Mouse (Mus musculus): ENCODE data around the gene Rpl13a. TPM values are rescaled to one million over a fixed set of nuclear protein-coding genes. Genes with fewer than 3 reads are reported as not detected.

The Rpl13a gene
- total and polyA plus RNA-seq, 3 experiments: 1,478 to 6,084 (median 2,356) TPM

DNA sequence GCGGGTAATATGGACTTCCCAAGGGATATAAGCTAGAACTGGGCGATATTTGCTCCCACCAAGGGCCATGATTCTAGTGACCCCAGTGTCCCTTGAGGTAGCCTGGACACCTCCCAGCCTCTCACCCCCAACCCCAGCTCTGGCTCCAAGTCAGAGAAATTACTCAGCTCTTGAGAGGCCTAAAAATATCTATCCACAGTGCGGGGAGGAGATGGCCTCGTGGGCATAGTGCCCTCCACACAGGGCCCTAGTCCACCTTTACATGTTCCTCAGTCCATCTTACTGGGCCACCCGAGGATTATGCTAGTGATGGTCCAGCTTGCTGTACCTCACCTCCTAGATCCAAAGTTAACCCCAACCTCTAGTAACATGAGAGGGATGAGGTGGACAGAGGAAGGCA lies 36.3 kb upstream of the Rpl13a start:
- Histone ChIP-seq H3K4me3 (ENCODE audit: low read depth, low read length) (no peak overlapping the region), H3K4me1 (ENCODE audit: insufficient read depth, low read depth, low read length) (peaks cover 31% of the 10 kb centered on the region), H3K36me3 (replicated peaks) (peaks cover 14% of the 10 kb centered on the region), H3K27me3 (ENCODE audit: insufficient read depth, low read length) (peaks cover 61% of the 10 kb centered on the region), H3K9me3 (replicated peaks) (peaks cover 12% of the 10 kb centered on the region)
- DNase-seq (ENCODE audit: low spot score): no peak
- no peak for ATAC-seq (ENCODE audit: extremely low read depth, insufficient number of reproducible peaks, low FRiP score, poor library complexity, severe bottlenecking)
- TF ChIP-seq POLR2AphosphoS5 (IDR thresholded peaks at IDR 0.05; ENCODE audit: insufficient replicate concordance, low read depth, low read length) (no peak), TAL1 (conservative IDR thresholded peaks at IDR 0.05; ENCODE audit: low read depth, low read length) (no peak), CTCF (IDR thresholded peaks at IDR 0.05; ENCODE audit: low read depth, low read length) (no peak), GATA1 (IDR thresholded peaks at IDR 0.05; ENCODE audit: borderline replicate concordance, low read length) (no peak), GATA2 (IDR thresholded peaks at IDR 0.05; ENCODE audit: borderline replicate concordance, low read depth, low read length) (no peak)

DNA sequence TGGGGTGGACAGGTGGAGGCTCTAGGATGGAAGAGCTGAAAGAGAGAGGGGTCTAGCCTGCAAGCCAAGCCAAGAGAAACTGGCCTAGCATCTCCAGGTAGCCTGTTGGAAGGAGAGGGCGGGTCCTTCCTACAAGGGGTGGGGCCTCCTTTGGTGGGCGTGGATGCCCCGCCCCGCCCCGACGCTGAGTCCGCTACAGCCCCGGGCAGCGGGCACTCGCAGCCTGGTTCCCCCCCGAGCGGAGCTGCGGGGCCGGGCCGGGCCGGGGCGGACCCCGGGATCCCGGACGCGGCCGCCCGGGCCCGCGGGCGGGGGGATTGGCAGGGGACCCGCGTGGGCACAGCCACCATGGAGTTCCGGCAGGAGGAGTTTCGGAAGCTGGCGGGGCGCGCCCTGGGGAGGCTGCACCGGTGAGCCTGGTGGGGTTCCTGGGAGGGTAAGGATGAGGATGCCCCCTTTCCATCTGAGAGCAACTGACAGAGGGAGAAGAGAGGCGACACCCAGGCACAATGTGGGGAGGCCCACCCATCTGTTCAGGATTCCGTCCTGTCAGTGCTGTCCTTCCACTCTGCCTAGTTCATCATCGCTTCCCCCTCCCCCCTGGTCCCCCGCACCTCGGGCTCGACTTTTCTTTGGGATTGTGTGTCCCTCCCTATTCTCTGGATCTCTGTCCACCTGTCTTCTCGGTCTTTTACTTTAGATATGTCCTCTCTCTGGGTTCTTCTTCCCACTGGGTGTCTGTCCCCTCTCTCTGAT lies 35.4 kb upstream of the Rpl13a start, which contains the start of gene Slc17a7:
Gene Slc17a7, plus strand, starts transcription at position 215 of the 756 bp plus-strand sequence.
- Histone ChIP-seq H3K27me3 (ENCODE audit: insufficient read depth, low read length) (peaks cover 61% of the 10 kb centered on the region), H3K9me3 (replicated peaks) (peaks cover 5% of the 10 kb centered on the region), H3K4me3 (ENCODE audit: low read depth, low read length) (peak within 1 kb of the TSS; percentile 60), H3K4me1 (ENCODE audit: insufficient read depth, low read depth, low read length) (peaks cover 31% of the 10 kb centered on the region), H3K36me3 (replicated peaks) (peaks cover 23% of the 10 kb centered on the region)
- no peak for TF ChIP-seq POLR2AphosphoS5 (IDR thresholded peaks at IDR 0.05; ENCODE audit: insufficient replicate concordance, low read depth, low read length)
- TF ChIP-seq TAL1 (conservative IDR thresholded peaks at IDR 0.05; ENCODE audit: low read depth, low read length): no peak
- TF ChIP-seq GATA1 (IDR thresholded peaks at IDR 0.05; ENCODE audit: borderline replicate concordance, low read length): no peak
- TF ChIP-seq GATA2 (IDR thresholded peaks at IDR 0.05; ENCODE audit: borderline replicate concordance, low read depth, low read length): no peak
- TF ChIP-seq CTCF (IDR thresholded peaks at IDR 0.05; ENCODE audit: low read depth, low read length): no peak
- ATAC-seq (ENCODE audit: extremely low read depth, insufficient number of reproducible peaks, low FRiP score, poor library complexity, severe bottlenecking): no peak
- no peak for DNase-seq (ENCODE audit: low spot score)

DNA sequence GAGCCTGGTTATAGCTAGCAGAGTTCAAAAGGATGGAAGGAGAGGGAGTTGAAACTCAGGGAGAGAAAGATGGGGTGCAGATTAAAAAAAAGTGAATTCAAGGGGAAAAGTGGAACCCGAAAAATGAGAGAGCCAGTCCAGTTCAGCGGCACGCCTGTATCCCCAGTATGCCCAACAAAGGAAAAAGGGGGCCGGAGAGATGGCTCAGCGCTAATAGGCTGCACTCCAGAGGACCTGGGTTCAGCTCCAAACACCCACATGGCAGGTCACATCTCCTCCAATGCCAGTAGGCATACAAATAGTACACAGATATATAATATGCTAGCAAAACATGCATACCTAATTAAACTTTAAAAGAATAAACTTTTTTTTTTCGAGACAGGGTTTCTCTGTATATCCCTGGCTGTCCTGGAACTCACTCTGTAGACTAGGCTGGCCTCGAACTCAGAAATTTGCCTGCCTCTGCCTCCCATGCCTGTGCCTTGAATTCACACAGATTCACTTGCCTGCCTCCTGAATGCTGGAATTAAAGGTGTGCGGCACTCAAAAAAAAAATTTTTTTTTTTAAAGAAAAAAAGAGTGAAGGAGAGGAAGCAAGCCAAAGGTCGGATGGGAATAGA lies 34.5 kb upstream of the Rpl13a start:
- TF ChIP-seq POLR2AphosphoS5 (IDR thresholded peaks at IDR 0.05; ENCODE audit: insufficient replicate concordance, low read depth, low read length) (no peak), CTCF (IDR thresholded peaks at IDR 0.05; ENCODE audit: low read depth, low read length) (no peak), GATA1 (IDR thresholded peaks at IDR 0.05; ENCODE audit: borderline replicate concordance, low read length) (no peak), TAL1 (conservative IDR thresholded peaks at IDR 0.05; ENCODE audit: low read depth, low read length) (no peak), GATA2 (IDR thresholded peaks at IDR 0.05; ENCODE audit: borderline replicate concordance, low read depth, low read length) (no peak)
- Histone ChIP-seq H3K4me3 (ENCODE audit: low read depth, low read length) (no peak overlapping the region), H3K4me1 (ENCODE audit: insufficient read depth, low read depth, low read length) (peaks cover 33% of the 10 kb centered on the region), H3K9me3 (replicated peaks) (no peaks in the 10 kb centered on the region), H3K27me3 (ENCODE audit: insufficient read depth, low read length) (peaks cover 54% of the 10 kb centered on the region), H3K36me3 (replicated peaks) (peaks cover 31% of the 10 kb centered on the region)
- ATAC-seq (ENCODE audit: extremely low read depth, insufficient number of reproducible peaks, low FRiP score, poor library complexity, severe bottlenecking) (no peak), DNase-seq (ENCODE audit: low spot score) (no peak)

DNA sequence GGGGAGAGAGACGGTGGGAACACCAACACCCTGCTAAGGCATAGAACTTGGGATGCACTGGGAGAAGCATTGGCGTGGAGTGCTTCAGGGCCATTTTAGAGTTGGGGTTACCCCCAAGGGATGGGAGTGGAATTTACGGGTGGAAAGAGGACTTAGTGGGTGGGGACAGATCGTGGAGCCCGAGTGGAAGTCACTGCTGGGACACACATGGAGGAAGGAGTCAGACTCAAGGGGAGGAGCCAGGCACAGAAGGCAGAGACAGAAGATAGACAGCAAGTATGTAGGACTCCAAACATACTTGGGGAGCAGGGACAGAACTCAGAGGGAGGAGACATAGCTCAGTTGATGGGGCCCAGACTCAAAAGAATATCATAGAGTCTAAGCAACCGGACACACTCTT lies 34.0 kb upstream of the Rpl13a start:
- Histone ChIP-seq H3K4me1 (ENCODE audit: insufficient read depth, low read depth, low read length) (peaks cover 33% of the 10 kb centered on the region), H3K36me3 (replicated peaks) (peaks cover 37% of the 10 kb centered on the region), H3K9me3 (replicated peaks) (no peaks in the 10 kb centered on the region), H3K27me3 (ENCODE audit: insufficient read depth, low read length) (peaks cover 48% of the 10 kb centered on the region), H3K4me3 (ENCODE audit: low read depth, low read length) (peak overlapping the region; percentile 70; the same call in 1 of the 2 replicates)
- ATAC-seq (ENCODE audit: extremely low read depth, insufficient number of reproducible peaks, low FRiP score, poor library complexity, severe bottlenecking) (no peak), DNase-seq (ENCODE audit: low spot score) (no peak)
- TF ChIP-seq GATA2 (IDR thresholded peaks at IDR 0.05; ENCODE audit: borderline replicate concordance, low read depth, low read length) (no peak), CTCF (IDR thresholded peaks at IDR 0.05; ENCODE audit: low read depth, low read length) (no peak), TAL1 (conservative IDR thresholded peaks at IDR 0.05; ENCODE audit: low read depth, low read length) (no peak), GATA1 (IDR thresholded peaks at IDR 0.05; ENCODE audit: borderline replicate concordance, low read length) (no peak), POLR2AphosphoS5 (IDR thresholded peaks at IDR 0.05; ENCODE audit: insufficient replicate concordance, low read depth, low read length) (no peak)

DNA sequence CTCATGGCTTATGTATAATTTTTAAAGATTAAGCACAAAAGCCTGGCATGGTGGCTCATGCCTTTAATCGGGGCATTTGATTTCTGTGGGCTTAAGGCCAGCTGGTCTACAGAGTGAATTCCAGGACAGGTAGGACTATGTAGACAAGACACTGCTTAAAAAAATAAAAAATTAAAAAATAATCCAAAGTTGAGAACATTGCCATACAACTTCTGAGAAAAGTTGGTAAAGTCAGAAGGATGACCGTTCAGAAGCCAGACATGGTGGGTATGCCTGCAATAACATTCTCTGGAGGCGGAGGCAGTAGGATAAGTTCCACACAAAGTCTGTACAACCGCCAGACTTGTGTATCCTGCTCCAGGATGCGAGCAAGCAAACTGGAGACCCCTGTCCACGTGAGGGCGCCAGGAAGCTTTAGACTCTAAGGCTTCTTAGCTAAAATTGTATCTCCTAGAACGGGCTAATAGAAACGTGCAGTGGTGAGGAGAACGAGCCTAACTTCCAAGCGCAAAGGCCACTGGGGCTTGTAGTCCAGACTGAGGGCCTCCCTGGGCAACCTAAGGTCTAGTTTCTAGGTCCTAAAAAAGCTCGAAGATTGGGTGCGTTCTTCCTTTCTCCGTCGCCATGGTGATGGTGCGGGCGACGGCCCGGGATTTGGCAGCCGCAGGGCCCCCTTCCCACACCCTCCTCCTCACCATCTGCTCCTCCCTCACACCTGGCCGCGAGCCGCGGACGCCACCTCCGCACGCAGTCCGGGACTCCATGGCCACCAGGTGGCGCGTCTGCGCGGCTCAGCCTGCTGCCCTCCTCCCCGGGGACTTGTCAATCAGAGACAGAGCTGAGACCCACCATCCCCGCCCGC lies 33.3 kb upstream of the Rpl13a start:
- DNase-seq (ENCODE audit: low spot score) (peak; percentile 85), ATAC-seq (ENCODE audit: extremely low read depth, insufficient number of reproducible peaks, low FRiP score, poor library complexity, severe bottlenecking) (0 out of 2 replicates have a peak, but pooled peaks have one; percentile 40)
- Histone ChIP-seq H3K9me3 (replicated peaks) (no peaks in the 10 kb centered on the region), H3K36me3 (replicated peaks) (peaks cover 43% of the 10 kb centered on the region), H3K4me1 (ENCODE audit: insufficient read depth, low read depth, low read length) (peaks cover 33% of the 10 kb centered on the region), H3K4me3 (ENCODE audit: low read depth, low read length) (peak overlapping the region; percentile 70), H3K27me3 (ENCODE audit: insufficient read depth, low read length) (peaks cover 43% of the 10 kb centered on the region)
- TF ChIP-seq CTCF (IDR thresholded peaks at IDR 0.05; ENCODE audit: low read depth, low read length): peak; percentile 78
- TF ChIP-seq GATA1 (IDR thresholded peaks at IDR 0.05; ENCODE audit: borderline replicate concordance, low read length): no peak

DNA sequence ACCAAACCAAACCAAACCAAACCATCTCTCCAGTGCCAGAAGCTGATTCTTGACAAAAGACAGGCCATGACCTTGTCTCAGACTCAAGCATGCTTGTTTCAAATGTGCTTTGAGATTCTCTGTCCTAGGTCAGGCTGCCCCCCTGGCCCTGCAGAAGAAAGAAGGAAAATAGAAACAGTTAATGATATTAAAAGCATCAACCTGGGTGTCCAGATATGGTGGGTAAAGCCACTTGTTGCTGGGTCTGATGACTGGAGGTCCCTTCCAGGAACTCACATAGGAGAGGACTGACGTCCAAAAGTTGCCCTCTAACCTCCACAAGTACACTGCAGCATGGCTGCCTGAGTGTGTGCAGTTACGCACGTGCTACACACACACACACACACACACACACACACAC lies 32.3 kb upstream of the Rpl13a start:
- no peak for ATAC-seq (ENCODE audit: extremely low read depth, insufficient number of reproducible peaks, low FRiP score, poor library complexity, severe bottlenecking)
- TF ChIP-seq CTCF (IDR thresholded peaks at IDR 0.05; ENCODE audit: low read depth, low read length): no peak
- no peak for TF ChIP-seq TAL1 (conservative IDR thresholded peaks at IDR 0.05; ENCODE audit: low read depth, low read length)
- no peak for TF ChIP-seq GATA2 (IDR thresholded peaks at IDR 0.05; ENCODE audit: borderline replicate concordance, low read depth, low read length)
- no peak for TF ChIP-seq GATA1 (IDR thresholded peaks at IDR 0.05; ENCODE audit: borderline replicate concordance, low read length)
- DNase-seq (ENCODE audit: low spot score): no peak
- Histone ChIP-seq H3K4me1 (ENCODE audit: insufficient read depth, low read depth, low read length) (peaks cover 39% of the 10 kb centered on the region), H3K4me3 (ENCODE audit: low read depth, low read length) (no peak overlapping the region), H3K36me3 (replicated peaks) (peaks cover 53% of the 10 kb centered on the region), H3K27me3 (ENCODE audit: insufficient read depth, low read length) (peaks cover 36% of the 10 kb centered on the region), H3K9me3 (replicated peaks) (no peaks in the 10 kb centered on the region)
